Mouse (Mus musculus) gastrocnemius, adult 8-10 months (tissue): Measurements from ENCODE around the gene Ctsd. TPM values are rescaled to one million over a fixed set of nuclear protein-coding genes. Genes with fewer than 3 reads are reported as not detected.
"Not testable (repeated sequence)": the region's sequence is repeated elsewhere in the genome, so short reads cannot be mapped to it uniquely, and the experiment has no call there.

Experiments
- DNase-seq, 2 experiments: peaks; one replicate each; pipeline ENCODE4 v3.0.0; 2022; ENCODE audit warnings: low spot score in 2 of 2
- total RNA-seq, 4 experiments: library from RNA; stranded (reverse); gene quantifications; 2 replicates each; pipeline ENCODE4 v1.2.4; 2022

Gene Ctsd
- 100 to 1,000 TPM; 443 to 485 (median 471) TPM for total RNA-seq

DNA sequence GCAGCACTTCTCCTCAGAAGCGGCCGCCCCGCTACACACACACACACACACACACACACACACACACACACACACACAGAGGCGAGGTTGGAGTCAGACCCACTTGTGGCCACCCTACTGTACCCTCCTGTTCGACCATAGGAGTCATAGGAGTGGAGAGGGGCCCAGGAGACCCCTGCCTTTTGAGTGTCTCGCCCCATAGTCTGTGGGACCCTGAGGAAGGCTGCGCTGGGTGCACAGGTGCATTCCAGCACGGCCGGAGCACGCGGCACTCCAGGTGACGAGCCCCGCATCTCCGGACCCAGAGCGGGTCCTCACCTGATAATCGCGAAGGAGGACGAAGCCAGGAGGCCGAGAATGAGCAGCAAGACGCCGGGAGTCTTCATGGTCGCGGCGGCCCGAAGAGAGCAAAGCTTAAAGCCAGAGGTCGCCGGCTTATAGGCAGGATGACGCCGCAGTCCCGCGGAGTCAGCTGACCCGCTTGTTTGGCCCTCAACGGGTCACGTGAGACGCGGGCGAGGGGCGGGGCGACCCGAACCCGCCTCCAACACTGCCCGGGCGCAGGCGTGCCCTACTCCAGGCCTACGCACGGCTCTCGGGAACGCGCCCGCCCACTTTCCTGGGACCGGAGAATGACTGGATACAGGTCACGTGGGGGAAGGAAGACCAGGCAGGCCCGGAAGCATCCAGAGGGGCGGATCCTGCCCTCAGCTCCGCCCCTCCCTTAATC lies at the start of gene Ctsd:
TSS of gene Ctsd (minus strand) at position 620 of the 730 bp plus-strand sequence.
- peak; percentile 97 to 98 for DNase-seq

DNA sequence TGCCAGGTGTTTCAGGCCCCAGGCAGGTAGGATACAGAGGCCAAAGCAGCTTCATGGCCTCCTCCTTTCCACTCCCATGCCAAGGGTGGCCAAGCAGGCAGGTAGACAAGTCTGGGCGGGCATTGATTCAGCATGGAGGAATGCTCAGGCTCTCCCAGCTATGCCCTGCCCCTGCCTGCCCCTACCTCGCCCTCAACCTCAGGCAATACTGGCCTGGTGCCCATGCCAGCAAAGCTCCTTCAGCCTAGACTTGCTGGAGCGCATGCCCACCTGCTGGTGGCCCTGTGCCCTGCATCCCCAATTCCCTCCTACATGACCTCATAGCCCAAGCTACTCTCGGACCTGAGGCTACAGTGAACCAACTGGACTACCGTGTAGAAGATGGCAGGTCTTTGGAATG lies 49.5 kb upstream of the Ctsd start:
- DNase-seq = no peak

DNA sequence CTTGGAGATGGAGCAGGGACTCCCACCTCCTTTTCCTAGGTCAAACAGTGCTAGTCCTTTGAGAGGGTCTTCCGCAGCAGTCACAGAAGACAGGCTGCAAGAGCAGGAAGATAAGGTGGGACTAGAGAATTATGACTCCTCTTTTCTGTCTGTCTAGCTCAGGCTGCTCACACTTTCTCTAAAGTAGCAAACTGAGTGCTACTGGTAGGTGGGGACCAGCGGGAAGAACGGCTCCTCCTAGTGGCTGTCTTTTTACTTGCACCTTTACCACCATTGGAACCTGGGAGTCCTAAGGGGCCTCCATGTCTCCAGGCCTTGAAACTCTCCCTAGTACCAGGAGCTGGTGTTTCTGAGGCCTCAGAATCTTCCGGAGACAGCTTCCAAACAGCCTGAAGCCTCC lies 47.7 kb upstream of the Ctsd start:
- no peak for DNase-seq

DNA sequence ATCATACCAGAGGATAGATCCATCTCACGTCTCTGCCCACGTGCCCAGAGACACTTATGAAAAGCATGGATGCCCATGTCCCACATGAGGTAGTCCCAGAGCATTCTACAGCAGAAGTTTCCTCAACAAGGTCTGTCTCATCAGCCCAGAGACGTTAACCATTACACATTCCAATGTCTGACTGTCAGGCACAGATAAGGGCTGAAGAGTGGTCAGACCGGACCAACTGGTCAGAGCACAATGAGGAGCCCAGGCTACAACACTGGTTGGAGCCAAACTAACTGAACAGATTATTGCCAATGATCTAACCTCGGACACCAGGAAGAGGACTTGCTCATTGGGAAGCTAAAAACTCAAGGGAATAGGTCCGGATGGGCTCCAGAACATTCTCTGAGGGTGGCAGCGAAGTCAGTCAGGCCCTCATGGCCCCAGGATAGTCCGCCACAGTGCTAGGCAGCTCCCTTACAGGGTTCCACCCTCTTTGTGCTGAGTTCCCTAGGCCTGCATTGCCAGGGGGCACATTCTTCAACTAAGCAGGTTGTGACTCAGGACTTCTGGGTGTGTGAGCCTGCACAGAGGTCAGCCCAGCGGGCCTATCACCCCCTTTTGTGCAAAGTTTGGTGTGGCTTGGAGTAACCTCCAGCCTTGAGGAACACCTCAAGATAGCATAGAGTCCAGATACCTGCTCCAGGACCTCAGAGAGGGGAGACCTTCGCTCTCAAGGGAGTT lies 46.5 kb upstream of the Ctsd start, which contains the start of gene Syt8:
TSS of gene Syt8 (plus strand) at position 714 of the 729 bp plus-strand sequence.
- no peak for DNase-seq

DNA sequence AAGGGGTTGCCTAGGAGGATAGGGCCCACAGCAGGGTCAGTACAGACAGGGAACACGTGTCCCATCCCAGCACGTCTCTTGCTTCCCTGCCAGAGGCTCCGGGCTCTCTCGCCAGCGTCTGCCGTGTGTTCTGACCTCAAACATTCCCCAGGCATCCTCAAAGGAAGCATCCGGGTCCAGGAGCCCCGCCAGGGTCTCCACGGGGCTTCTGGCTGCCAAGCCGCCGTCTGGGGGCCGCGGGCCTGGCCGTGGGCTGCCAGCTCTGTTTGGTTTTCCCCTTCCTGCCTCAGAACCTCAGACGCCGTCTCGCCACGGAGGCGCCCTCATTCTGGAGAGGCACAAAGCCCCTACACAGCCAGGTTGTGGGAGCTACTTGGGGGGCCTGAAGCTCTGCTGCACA lies 45.8 kb upstream of the Ctsd start:
- DNase-seq = no peak

DNA sequence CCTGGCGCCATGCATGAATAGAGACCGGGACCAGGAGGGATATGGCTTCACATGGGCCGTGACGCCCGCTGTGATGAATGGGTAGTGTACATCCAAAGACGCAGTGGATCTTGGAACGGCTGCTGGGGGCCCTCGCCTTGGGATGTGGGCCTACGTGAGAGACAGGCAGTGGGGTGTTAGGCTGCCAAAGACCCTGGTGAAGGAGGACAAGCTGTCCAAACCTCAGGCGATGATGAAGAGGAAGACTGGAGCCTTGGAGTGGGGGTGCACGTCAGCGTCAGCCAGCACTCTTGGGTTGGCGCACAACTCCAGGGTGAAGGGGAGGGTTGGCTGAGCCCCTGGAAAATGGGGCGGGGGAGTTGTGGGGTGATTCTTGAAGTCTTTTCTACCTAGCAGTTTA lies 43.3 kb upstream of the Ctsd start:
- DNase-seq = no peak

DNA sequence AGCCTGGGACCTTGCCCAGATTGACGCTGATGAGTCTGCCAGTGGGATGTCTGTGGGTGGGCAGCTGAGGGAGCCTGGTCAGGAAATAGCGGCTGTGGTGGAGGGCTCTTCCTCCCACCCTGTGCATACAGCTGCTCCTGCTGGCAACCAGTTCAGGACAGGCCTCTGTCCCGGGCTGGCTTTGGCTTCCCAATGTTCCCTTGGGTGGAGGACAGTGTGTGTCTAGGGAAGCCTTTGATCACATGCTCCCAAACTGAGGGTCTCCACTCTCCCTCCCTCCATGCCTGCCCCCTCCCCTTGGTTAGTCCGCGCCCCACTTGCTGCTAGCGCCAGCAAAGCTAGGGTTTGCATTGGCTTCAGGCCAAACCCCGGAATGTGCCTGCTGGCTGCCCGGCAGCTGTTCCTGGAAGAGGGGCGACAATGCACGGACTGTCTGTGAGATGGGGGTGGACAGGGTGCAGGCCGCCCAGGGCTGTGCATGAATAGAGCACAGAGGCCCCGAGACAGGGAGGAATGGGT lies 42.4 kb upstream of the Ctsd start:
- no peak for DNase-seq

DNA sequence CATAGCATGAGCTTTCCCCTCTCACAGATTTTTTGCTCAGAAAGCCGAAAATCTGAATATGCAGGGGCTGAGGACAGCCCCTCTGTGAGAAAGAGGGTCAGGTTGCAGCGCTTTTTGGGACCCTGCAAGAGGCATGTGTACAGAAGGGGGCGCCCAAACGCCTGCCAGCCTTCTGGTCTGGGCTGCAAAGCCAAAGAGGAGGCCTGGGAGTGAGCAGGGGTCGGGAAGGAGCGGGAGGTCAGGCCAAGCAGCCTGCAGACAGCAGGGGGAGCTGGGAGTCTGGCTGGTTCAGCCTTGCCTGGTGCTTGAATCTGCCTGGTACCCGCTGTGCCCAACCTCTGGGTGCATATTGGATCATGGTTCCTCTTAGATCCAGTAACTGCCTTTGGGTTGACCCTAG lies 40.4 kb upstream of the Ctsd start:
- no peak for DNase-seq

DNA sequence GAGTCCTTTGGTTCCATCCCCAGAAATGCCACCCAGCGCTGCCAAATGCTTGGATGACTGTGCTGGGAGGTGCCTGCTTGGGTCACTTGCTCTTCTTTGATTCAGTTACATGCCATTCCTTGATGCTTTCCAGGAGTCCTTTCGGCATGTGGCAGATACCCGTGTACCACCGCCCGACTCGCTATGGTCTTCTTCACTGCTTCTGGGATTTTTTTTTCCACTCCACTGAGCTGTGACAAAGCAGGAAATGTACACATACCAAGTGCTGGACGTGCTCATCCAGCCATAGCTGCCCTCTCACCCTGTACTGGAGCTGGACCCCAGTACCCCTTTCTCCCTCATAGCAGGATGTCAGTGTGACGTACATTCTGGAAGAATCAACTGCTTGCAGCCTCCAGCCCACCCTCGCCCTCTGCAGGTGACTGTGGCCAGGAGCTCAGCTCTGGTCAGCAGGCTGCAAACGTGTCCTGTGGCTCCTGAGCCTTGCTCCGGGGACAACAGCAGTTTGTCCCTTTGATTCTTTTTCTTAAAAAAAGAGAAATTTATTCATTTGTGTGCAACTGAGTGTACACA lies 37.9 kb upstream of the Ctsd start:
- DNase-seq = no peak

DNA sequence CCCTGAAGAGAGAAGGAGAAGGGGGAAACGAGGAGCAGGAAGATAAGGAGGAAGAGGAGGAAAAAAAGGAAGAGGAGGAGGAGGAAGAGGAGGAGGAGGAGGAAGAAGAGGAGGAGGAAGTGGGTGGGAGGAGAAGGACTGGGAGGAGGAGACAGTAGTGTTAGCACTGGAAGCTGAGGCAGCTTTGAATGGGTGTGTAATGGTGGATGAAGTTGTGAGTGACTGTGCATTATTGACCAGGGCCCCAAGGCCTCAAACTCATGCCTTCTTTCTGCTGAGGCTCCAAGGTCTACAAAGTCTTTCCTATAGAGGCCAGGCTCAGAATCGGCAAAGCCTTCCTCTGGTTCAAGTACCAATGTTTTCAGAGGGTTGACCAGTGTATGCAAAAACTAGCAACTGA lies 34.0 kb upstream of the Ctsd start:
- DNase-seq = no peak

DNA sequence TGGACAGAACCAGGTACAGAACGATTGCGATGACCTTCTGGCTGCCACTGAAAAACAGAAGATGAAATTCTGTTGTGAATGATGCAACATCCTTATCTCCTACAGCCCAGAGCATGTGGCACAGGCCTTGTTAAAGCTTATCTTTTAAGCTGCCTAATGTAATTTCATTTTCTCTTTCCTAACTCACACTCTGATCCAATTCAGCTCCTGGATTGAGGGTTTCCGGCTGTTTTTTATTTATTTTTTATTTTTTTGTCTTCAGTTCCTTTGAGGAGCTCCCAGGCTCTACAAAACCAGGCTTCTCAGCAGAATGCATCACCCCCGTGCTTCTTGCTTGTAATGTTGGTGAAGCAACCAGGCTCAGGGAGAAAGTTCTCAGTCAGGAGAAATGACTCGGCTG lies 32.0 kb upstream of the Ctsd start:
- DNase-seq = no peak

DNA sequence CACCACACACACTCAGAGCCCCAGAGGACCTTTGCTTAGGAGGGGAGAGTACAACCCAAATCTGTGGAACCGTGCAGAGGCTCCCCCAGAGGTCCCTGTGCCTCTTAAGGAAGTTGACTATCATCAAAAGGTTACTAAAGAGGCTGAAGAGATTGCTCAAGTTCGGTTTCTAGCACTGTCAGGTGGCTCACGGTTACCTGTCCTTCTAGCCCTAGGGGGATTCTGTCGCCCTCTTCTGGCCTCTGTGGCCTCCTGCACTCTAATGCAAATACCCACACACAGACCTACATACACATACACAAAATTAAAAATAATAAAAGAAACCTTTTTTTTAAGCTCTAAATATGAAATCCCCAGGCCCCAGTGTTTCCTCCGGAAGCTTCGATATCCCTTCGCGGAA lies 30.8 kb upstream of the Ctsd start:
- no peak for DNase-seq

DNA sequence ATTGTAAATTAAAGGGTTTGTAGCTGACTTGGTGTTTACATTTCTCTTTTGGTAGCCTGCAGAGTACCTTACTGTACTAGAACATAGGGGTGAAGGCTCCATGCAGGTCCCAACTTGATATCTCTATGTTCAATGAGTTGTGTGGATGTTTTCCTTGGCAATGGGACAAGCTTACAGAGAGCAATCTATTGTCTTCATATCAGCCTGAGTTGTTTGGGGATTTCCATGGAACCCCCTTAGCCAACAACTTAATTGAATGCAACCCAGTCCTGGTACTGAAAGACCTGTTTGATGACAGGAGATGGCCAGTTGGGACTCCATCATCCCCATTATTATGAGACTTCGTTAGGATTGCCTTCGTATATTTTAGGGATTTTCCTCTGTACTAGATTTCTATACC lies 30.2 kb upstream of the Ctsd start:
- no peak for DNase-seq

DNA sequence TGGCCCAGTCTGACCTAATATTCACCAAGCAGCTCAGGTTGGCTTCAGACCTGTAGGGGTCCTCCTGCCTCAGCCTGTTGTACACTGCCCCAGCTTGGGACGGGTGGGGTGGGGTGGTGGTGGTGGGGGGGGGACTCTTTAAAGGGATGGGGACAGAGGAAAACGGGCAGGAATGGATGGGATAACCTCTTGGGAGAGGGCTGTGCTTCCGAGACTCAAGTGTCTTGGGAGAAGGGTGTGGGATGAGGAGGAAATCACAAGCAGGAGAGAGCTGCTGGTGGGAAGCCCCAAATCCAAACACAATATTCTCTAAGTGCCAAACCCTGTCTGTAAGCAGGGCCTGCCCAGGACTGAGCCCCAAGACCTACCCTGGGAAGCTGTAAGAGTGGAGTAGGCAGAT lies 28.4 kb upstream of the Ctsd start:
- DNase-seq = no peak

DNA sequence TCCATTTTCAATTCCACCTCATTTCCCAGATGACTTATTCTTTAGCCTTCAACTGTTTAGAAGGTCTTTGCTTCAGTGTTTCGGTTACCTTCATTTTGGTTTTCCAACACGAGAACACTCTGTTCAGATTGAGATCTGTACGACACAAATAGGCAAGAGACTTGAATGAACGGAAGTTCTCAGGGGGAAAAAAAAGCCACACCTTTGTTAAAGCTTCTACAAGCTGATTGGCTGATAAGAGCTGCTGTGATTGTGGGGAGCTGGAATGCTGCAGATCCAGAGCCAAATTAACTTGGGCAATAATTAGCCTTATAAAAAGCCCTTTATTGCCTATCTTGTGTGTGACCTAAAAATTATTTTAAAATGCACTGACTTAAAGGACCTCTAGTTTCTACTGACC lies 27.5 kb upstream of the Ctsd start:
- no peak for DNase-seq

DNA sequence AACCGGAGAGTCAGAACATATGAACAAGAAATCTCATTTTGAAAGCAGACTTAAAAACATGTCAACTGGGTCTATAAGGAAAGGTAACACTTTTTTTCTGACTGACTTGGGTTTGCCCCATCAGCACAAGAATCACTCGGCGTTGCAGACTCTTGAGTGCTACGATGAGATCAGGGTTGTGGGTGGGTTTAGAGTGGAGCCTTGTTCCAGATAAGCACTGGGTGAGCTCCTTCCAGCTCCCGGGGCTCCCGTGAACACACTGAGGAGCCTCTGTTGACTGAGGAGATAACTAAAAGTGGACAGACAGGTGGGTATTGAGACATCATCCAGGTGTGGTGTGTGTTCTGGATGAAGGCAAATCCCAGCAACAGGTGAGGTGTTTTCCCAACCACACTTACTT lies 25.4 kb upstream of the Ctsd start:
- no peak for DNase-seq

DNA sequence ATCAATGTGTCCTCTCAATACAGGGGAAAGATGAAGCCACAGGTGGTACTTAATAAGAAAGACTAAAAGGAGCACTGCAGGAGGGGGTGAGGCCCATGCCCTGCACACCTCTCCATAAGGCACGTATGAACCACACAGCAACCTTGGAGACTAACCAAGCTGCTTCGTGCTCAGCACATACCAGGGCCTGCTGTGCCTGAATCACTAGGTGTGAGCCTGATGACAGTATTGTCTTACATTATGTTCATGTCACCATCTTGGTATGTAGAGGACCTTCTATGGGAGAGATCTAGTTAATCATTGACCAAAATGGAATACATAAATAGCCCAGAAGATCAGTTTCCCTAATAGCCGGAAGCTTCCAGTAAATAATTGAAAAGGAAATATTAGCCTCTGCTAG lies 21.8 kb upstream of the Ctsd start:
- DNase-seq = no peak

DNA sequence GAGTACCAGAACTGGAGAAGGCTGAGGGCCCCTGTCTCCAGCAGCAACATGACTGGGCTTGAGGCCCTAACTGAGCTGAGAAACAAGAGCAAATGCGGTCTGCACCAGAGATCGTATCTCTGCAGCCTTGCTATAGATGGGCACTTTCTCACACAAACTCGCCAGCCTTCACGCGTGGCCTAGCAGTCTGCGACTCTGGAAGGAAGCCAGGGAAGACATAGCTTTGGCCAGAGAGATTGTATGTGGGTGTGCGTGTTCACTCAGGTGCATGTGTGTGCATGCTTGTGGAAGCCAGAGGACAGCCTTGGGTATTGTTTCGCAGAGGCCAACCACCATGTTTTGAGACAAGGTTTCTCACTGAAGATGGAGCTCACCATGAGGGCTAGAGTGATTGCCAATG lies 20.8 kb upstream of the Ctsd start:
- no peak for DNase-seq

DNA sequence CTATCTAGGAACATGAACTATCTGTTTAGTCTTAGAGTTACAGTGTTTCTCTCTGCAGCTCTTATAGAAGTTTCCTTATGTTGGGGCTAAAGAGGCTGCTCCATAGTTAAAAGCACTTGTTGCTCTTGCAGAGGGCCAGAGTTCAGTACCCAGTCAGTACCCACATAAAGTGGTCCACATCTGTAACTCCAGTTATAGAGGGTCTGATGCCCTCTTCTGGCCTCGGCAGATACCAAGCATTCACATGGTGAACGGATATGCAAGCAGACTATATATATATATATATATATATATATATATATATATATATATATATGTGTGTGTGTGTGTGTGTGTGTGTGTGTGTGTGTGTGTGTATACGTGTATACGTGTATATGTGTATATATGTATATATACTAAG lies 20.1 kb upstream of the Ctsd start:
- no peak for DNase-seq

DNA sequence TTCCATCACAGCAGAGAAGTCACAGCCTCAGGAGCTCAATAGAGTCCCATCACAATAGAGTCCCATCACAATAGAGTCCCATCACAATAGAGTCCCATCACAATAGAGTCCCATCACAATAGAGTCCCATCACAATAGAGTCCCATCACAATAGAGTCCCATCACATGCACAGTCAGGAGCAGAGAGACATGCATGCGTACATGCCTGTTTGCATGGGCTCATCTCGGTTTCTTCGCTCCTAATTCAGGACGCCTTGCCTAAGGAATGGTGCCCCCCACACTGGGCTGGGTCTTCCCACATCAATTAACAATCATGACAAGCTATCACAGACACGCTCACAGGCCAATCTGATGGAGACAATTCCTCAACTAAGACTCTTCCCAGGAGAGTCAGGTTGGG lies 17.3 kb upstream of the Ctsd start:
- DNase-seq = not testable (repeated sequence)

DNA sequence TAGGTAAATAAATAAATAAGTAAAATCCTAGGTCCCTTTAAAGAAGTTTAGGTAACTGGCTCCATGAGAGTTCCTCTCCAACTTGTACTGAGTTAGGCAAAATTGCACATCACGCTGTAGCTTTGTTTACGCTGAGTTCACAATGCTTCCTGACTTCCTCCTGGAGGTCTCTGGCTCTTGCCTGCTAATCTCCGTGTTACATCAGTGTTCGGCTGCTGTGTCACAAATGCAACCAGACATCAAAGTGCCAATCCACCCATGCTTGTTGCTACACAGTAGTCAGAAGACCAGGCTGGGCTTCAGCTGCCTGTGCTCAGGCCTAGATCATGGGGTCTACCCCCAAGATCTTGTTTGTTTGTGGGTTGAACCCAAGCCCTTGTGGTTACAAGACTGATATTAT lies 15.8 kb upstream of the Ctsd start:
- DNase-seq = no peak

DNA sequence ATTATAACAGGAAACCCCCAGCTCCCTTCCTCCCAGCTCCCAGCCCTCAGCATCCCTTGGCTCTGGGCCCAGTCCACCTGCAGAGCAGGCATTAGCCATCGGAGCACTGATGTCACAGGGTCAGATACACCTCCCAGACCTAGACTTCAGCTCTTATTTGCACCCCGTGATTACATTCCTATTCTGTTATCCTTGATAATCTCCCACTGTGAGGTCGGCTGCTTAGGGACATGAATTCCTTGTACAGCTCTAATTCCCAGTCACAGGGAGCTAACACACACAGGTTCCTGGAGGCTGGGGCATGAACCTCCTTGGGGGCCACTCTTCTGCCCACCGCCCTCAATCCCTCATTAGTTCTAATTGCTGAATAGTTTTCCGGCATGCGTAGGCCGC lies 12.9 kb upstream of the Ctsd start:
- no peak for DNase-seq
